Mouse (Mus musculus) E14TG2a.4 (cell line): ENCODE results near the gene Fxyd2.

Experiments used
- CTCF ChIP-seq: conservative IDR thresholded peaks from 2 replicates; pipeline ENCODE4 v1.5.1; 2014; ENCODE audit warnings: low read length
- POU5F1 ChIP-seq: IDR thresholded peaks from 2 replicates; pipeline ENCODE4 v1.6.1; 2014; ENCODE audit warnings: low read length, borderline replicate concordance

DNA sequence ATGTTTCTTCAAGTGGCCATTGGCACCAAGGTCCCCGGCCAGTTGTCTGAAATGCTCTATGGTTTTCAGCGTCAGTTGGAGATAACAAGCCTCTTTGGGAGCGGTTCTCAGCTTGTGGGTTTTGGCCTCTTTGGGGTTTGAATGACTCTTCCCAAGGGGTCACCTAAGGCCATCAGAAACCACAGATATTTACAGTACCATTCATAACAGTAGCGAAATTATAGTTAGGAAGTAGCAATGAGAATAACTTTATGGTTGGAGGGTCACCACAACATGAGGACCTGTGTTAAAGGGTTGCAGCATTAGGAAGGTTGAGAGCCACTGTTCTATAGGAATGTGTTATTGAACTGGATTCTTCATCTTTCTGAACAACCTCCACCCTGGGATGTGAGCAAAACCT is 51.9 kb downstream of the Fxyd2 start:
- no peak for TF ChIP-seq CTCF
- no peak for TF ChIP-seq POU5F1
